Mouse (Mus musculus) brain, embryonic 14.5 days (tissue): ENCODE data around the gene Baz2b.

Source experiments
- CTCF ChIP-seq: fragments of 200-500 bp; IDR thresholded peaks from 2 replicates; pipeline ENCODE4 v1.5.1; 2012; ENCODE audit warnings: inconsistent platforms, mild to moderate bottlenecking, moderate library complexity, borderline replicate concordance; ENCODE audit not compliant: insufficient read depth, insufficient read length; ENCODE audit errors: extremely low read depth
- POLR2A ChIP-seq: fragments of 200-500 bp; IDR thresholded peaks from 2 replicates; pipeline ENCODE4 v1.6.1; 2012; ENCODE audit warnings: mild to moderate bottlenecking, inconsistent platforms, borderline replicate concordance; ENCODE audit not compliant: poor library complexity, insufficient read depth, insufficient read length, severe bottlenecking; ENCODE audit errors: extremely low read depth

DNA sequence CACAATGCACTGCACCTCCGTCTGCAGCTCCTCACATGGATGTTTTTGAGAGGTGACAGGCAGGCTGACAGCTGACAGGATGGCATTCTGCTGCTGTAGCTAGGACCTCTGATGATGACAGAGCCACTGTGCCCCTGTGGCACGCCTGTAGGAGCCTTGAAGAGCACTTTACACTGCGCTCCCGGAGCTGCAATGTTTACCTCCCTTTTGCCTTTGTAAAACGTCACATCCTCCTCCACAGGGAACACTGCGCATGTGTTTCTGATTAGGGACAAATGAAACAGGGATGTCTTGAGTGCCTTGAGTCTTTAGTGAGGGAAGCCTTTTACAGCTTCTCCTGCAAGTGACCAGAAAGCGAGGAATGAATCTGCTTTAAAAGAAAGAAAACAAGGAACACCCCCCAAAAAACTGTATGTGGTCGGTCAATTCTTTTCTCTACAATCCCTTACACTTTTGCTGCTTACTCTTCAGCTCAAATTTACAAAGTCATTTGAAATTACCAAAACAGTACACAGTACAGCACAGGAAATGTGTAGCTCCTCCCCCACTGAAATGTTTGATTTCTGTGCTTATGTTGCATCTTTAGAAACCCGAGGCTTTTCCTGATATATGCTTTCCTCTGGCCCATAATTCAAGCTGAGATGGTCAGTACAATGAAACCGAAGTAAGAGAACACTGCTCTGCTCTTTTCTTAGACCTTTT is 217.0 kb downstream of the Baz2b start:
- no peak for TF ChIP-seq CTCF
- TF ChIP-seq POLR2A = no peak
